Comparison of ENCODE assay signal across 25 mouse cellular contexts in genomic region chr15:12603674-12604073, GRCm38 (mm10).
DNase-seq lines count a peak whose midpoint lies in the region; ATAC-seq and TF ChIP-seq lines count a peak whose summit lies in the region.
"Had no signal": no experiment of that assay in that cellular context is flagged by ENCODE, and none has a peak within 500 bp of the region (broad histone marks: within the 10 kb centered on the region; RNA-seq: fewer than 3 reads in every experiment).

No protein-coding gene starts in this region.

- H3K4me3 ChIP-seq in intestine, postnatal 0 days (ENCODE audit: low read depth, low read length) = no peak overlapping the region
- H3K4me3 ChIP-seq in intestine, embryonic 16.5 days (ENCODE audit: low read length) = no peak overlapping the region
- H3K4me3 ChIP-seq in lung, embryonic 14.5 days (ENCODE audit: low read depth, low read length) = no peak overlapping the region
- no peak overlapping the region for H3K4me3 ChIP-seq in MEL (ENCODE audit: control insufficient read depth in 1 of 2, insufficient read depth in 1 of 2, low read depth in 2 of 2, low read length in 2 of 2)
- no peak overlapping the region for H3K4me3 ChIP-seq in bone marrow, adult 2 months (replicated peaks; ENCODE audit: control insufficient read depth, low read depth, low read length)
- H3K4me3 ChIP-seq: embryonic facial prominence, embryonic 15.5 days; hindbrain, embryonic 13.5 days; limb, embryonic 10.5 days had no signal

- no peak for TF ChIP-seq POLR2A in MEL (IDR thresholded peaks at IDR 0.05; ENCODE audit: control insufficient read depth in 1 of 2, insufficient read depth in 1 of 2, low read depth in 1 of 2, low read length in 2 of 2, poor library complexity in 1 of 2)
- TF ChIP-seq POLR2A in bone marrow, adult 2 months (IDR thresholded peaks at IDR 0.05; ENCODE audit: borderline replicate concordance, control insufficient read depth, low read depth, low read length) = no peak

- TF ChIP-seq CTCF in intestine, postnatal 0 days (IDR thresholded peaks at IDR 0.05; ENCODE audit: low read depth) = peak; percentile 34
- peak; percentile 31 for TF ChIP-seq CTCF in lung, embryonic 14.5 days (IDR thresholded peaks at IDR 0.05; ENCODE audit: low read depth)
- TF ChIP-seq CTCF in MEL (IDR thresholded peaks at IDR 0.05 in 2 of 3, conservative IDR thresholded peaks at IDR 0.05 in 1 of 3; ENCODE audit: control insufficient read depth in 1 of 3, insufficient read depth in 1 of 3, low read depth in 2 of 3, low read length in 3 of 3, poor library complexity in 1 of 3, severe bottlenecking in 1 of 3) = peak; percentile 27 to 57 (median 34)
- TF ChIP-seq CTCF in bone marrow, adult 2 months (IDR thresholded peaks at IDR 0.05; ENCODE audit: control insufficient read depth, insufficient read depth, low read length) = peak; percentile 22; the same call in 1 of the 2 replicates

- TF ChIP-seq RAD21 in MEL (IDR thresholded peaks at IDR 0.05; ENCODE audit: low read depth, low read length) = no peak

- H3K9me3 ChIP-seq in intestine, postnatal 0 days (ENCODE audit: control insufficient read depth) = no peaks in the 10 kb centered on the region
- no peaks in the 10 kb centered on the region for H3K9me3 ChIP-seq in intestine, embryonic 16.5 days (ENCODE audit: control insufficient read depth, low read length)
- no peaks in the 10 kb centered on the region for H3K9me3 ChIP-seq in lung, embryonic 14.5 days (ENCODE audit: low read depth, low read length)
- H3K9me3 ChIP-seq in MEL (replicated peaks; ENCODE audit: insufficient read depth, low read length) = no peaks in the 10 kb centered on the region
- H3K9me3 ChIP-seq: embryonic facial prominence, embryonic 15.5 days; hindbrain, embryonic 13.5 days; limb, embryonic 10.5 days had no signal

- no peak overlapping the region for H3K4me2 ChIP-seq in intestine, postnatal 0 days (replicated peaks; ENCODE audit: low read depth)
- H3K4me2 ChIP-seq in intestine, embryonic 16.5 days (ENCODE audit: low read depth, low read length) = no peak overlapping the region
- no peak overlapping the region for H3K4me2 ChIP-seq in lung, embryonic 14.5 days
- H3K4me2 ChIP-seq: embryonic facial prominence, embryonic 15.5 days; heart, embryonic 11.5 days; hindbrain, embryonic 13.5 days; midbrain, embryonic 11.5 days had no signal

- no peak overlapping the region for H3K27ac ChIP-seq in intestine, postnatal 0 days (ENCODE audit: low read depth, low read length)
- H3K27ac ChIP-seq in intestine, embryonic 16.5 days (ENCODE audit: low read length) = no peak overlapping the region
- no peak overlapping the region for H3K27ac ChIP-seq in lung, embryonic 14.5 days (ENCODE audit: low read depth)
- H3K27ac ChIP-seq in MEL (ENCODE audit: control insufficient read depth, low read depth, low read length) = no peak overlapping the region
- H3K27ac ChIP-seq in bone marrow, adult 2 months (ENCODE audit: control insufficient read depth, insufficient read depth, low read depth, low read length, poor library complexity) = no peak overlapping the region
- H3K27ac ChIP-seq: embryonic facial prominence, embryonic 15.5 days; hindbrain, embryonic 13.5 days; limb, embryonic 10.5 days; macrophage had no signal

- H3K36me3 ChIP-seq in intestine, postnatal 0 days (ENCODE audit: control insufficient read depth, insufficient read depth) = no peaks in the 10 kb centered on the region
- no peaks in the 10 kb centered on the region for H3K36me3 ChIP-seq in intestine, embryonic 16.5 days (ENCODE audit: control insufficient read depth, insufficient read depth, low read length)
- no peaks in the 10 kb centered on the region for H3K36me3 ChIP-seq in lung, embryonic 14.5 days (ENCODE audit: insufficient read depth)
- no peaks in the 10 kb centered on the region for H3K36me3 ChIP-seq in MEL (ENCODE audit: control insufficient read depth in 1 of 2, insufficient read depth in 2 of 2, low read length in 2 of 2)
- H3K36me3 ChIP-seq: embryonic facial prominence, embryonic 15.5 days; G1E; hindbrain, embryonic 13.5 days; limb, embryonic 10.5 days had no signal

- ATAC-seq in intestine, postnatal 0 days = no peak
- no peak for ATAC-seq in intestine, embryonic 16.5 days
- no peak for ATAC-seq in lung, embryonic 14.5 days (ENCODE audit: insufficient read depth)
- ATAC-seq in megakaryocyte-erythroid progenitor cell, adult 5-6 weeks (replicated peaks; ENCODE audit: low FRiP score, low TSS enrichment, poor library complexity, severe bottlenecking) = no peak
- ATAC-seq: forebrain, embryonic 14.5 days; inflammation-experienced regulatory T-cells, adult 6 months had no signal

- no peak overlapping the region for H3K9ac ChIP-seq in intestine, postnatal 0 days (ENCODE audit: low read depth, low read length)
- no peak overlapping the region for H3K9ac ChIP-seq in intestine, embryonic 16.5 days (ENCODE audit: low read depth, low read length)
- H3K9ac ChIP-seq in lung, embryonic 14.5 days = no peak overlapping the region
- no peak overlapping the region for H3K9ac ChIP-seq in MEL (ENCODE audit: control insufficient read depth, low read depth, low read length, poor library complexity, severe bottlenecking)
- H3K9ac ChIP-seq: embryonic facial prominence, embryonic 15.5 days; hindbrain, embryonic 13.5 days had no signal

- no peak for TF ChIP-seq EP300 in MEL (IDR thresholded peaks at IDR 0.05; ENCODE audit: low read depth in 1 of 2, low read length in 2 of 2)

- DNase-seq in lung, embryonic 14.5 days = no peak
- no peak for DNase-seq in lung, postnatal 14 days
- DNase-seq in MEL (ENCODE audit: low read depth, low spot score) = peak; percentile 12
- DNase-seq in adipocyte (ENCODE audit: low spot score) = no peak
- DNase-seq: adrenal gland, postnatal 14 days; cerebellum, adult 9-10 months; heart, postnatal 10 days; kidney, adult 8-10 months; kidney, postnatal 4 days; layer of hippocampus, adult 9-11 months; lung, adult 2 months; thymus, postnatal 14 days had no signal

- H3K4me1 ChIP-seq in intestine, postnatal 0 days (replicated peaks; ENCODE audit: control insufficient read depth, insufficient read depth, low read length) = no peaks in the 10 kb centered on the region
- peaks cover 10% of the 10 kb centered on the region for H3K4me1 ChIP-seq in intestine, embryonic 16.5 days (ENCODE audit: control insufficient read depth, insufficient read depth, low read length)
- peaks cover 6% of the 10 kb centered on the region; the same call in 1 of the 2 replicates for H3K4me1 ChIP-seq in lung, embryonic 14.5 days (ENCODE audit: insufficient read depth)
- H3K4me1 ChIP-seq in MEL (ENCODE audit: control insufficient read depth in 1 of 2, insufficient read depth in 2 of 2, low read length in 2 of 2) = no peaks in the 10 kb centered on the region
- no peaks in the 10 kb centered on the region for H3K4me1 ChIP-seq in bone marrow, adult 2 months (ENCODE audit: control insufficient read depth, insufficient read depth, low read length)

- no peaks in the 10 kb centered on the region for H3K79me2 ChIP-seq in MEL (ENCODE audit: control insufficient read depth, insufficient read depth, low read length, poor library complexity)

- H3K27me3 ChIP-seq in intestine, postnatal 0 days (replicated peaks; ENCODE audit: control insufficient read depth, insufficient read depth, low read length) = no peaks in the 10 kb centered on the region
- H3K27me3 ChIP-seq in intestine, embryonic 16.5 days (replicated peaks; ENCODE audit: control insufficient read depth, insufficient read depth, low read length) = no peaks in the 10 kb centered on the region
- no peaks in the 10 kb centered on the region for H3K27me3 ChIP-seq in lung, embryonic 14.5 days (ENCODE audit: insufficient read depth, low read length)
- H3K27me3 ChIP-seq in MEL (ENCODE audit: control insufficient read depth in 1 of 2, insufficient read depth in 2 of 2, low read length in 2 of 2) = no peaks in the 10 kb centered on the region; a peak in 2 of 4 replicates
- H3K27me3 ChIP-seq: embryonic facial prominence, embryonic 15.5 days; hindbrain, embryonic 13.5 days had no signal

- WGBS in intestine, postnatal 0 days = 97% methylated on average over 4 of the region's 4 CpGs
- 96% methylated on average over 4 of the region's 4 CpGs for WGBS in intestine, embryonic 16.5 days
- 94% methylated on average over 4 of the region's 4 CpGs for WGBS in lung, embryonic 14.5 days
- 84% methylated on average over 4 of the region's 4 CpGs for WGBS in bone marrow, adult 2 months

TF ChIP-seq in MEL, 35 proteins besides CTCF, POLR2A, EP300 and RAD21:
- TF ChIP-seq MAX (IDR thresholded peaks at IDR 0.05; ENCODE audit: low read length) (no peak), USF1 (IDR thresholded peaks at IDR 0.05; ENCODE audit: low read depth, low read length) (0 out of 2 replicates have a peak, but pooled peaks have one; percentile 21)
